Mouse (Mus musculus) intestine, embryonic 14.5 days (tissue): ENCODE results near the gene Kmt5c. TPM values are rescaled to one million over a fixed set of nuclear protein-coding genes. Genes with fewer than 3 reads are reported as not detected.

ENCODE experiments used
- ATAC-seq: fragments of 200-750 bp; cut with Nextera tagmentation; replicated peaks from 2 replicates; pipeline ENCODE4 v1.8.0; 2017; ENCODE audit warnings: low read depth, moderate number of reproducible peaks, moderate TSS enrichment, moderate library complexity; ENCODE audit not compliant: low FRiP score, low TSS enrichment
- DNase-seq: peaks from one replicate; pipeline ENCODE4 v3.0.0-alpha.2; 2018; ENCODE audit warnings: low spot score
- H3K27ac ChIP-seq: fragments of 300-500 bp; sonication (generic); 2 replicates; pipeline ENCODE4 v1.5.1; 2014; ENCODE audit warnings: low read depth, mild to moderate bottlenecking, control low read depth
- H3K27me3 ChIP-seq: fragments of 300-500 bp; sonication (generic); replicated peaks from 2 replicates; pipeline ENCODE4 v1.6.1; 2014; ENCODE audit warnings: low read length, control low read depth; ENCODE audit not compliant: control insufficient read depth, insufficient read depth
- H3K36me3 ChIP-seq: fragments of 300-500 bp; sonication (generic); 2 replicates; pipeline ENCODE4 v1.6.1; 2014; ENCODE audit warnings: low read length, control low read depth; ENCODE audit not compliant: control insufficient read depth, insufficient read depth
- H3K4me1 ChIP-seq: fragments of 300-500 bp; sonication (generic); replicated peaks from 2 replicates; pipeline ENCODE4 v1.6.1; 2014; ENCODE audit warnings: low read length, control low read depth, mixed read lengths; ENCODE audit not compliant: control insufficient read depth, insufficient read depth
- H3K4me2 ChIP-seq: fragments of 300-500 bp; sonication (generic); 2 replicates; pipeline ENCODE4 v1.6.1; 2014; ENCODE audit warnings: low read length
- H3K4me3 ChIP-seq: fragments of 300-500 bp; sonication (generic); 2 replicates; pipeline ENCODE4 v1.5.1; 2014; ENCODE audit warnings: low read depth, low read length, control low read depth, mixed read lengths
- H3K9ac ChIP-seq: fragments of 300-500 bp; sonication (generic); 2 replicates; pipeline ENCODE4 v1.6.1; 2014; ENCODE audit warnings: mild to moderate bottlenecking, low read length
- H3K9me3 ChIP-seq: fragments of 300-500 bp; sonication (generic); 2 replicates; pipeline ENCODE4 v1.6.1; 2016; ENCODE audit warnings: low read length, control low read depth; ENCODE audit not compliant: control insufficient read depth
- WGBS: fragments of 180-500 bp; shearing (Covaris S2); extraction: QIAGEN DNeasy Blood & Tissue Kit; methylation state at CpG from one replicate; pipeline ENCODE4 v1.1.7; 2014; 5-methylcytosine and 5-hydroxymethylcytosine counted together
- polyA plus RNA-seq: library from polyadenylated mRNA; unstranded; fragments of >200 nt; fragmentation: Nextera tagmentation; extraction: Ambion mirVana; gene quantifications from 2 replicates; pipeline ENCODE4 v1.2.1, GENCODE M21; 2014

The Kmt5c gene
- polyA plus RNA-seq, 1 experiment from 2014 or later, result 66.9 TPM

DNA sequence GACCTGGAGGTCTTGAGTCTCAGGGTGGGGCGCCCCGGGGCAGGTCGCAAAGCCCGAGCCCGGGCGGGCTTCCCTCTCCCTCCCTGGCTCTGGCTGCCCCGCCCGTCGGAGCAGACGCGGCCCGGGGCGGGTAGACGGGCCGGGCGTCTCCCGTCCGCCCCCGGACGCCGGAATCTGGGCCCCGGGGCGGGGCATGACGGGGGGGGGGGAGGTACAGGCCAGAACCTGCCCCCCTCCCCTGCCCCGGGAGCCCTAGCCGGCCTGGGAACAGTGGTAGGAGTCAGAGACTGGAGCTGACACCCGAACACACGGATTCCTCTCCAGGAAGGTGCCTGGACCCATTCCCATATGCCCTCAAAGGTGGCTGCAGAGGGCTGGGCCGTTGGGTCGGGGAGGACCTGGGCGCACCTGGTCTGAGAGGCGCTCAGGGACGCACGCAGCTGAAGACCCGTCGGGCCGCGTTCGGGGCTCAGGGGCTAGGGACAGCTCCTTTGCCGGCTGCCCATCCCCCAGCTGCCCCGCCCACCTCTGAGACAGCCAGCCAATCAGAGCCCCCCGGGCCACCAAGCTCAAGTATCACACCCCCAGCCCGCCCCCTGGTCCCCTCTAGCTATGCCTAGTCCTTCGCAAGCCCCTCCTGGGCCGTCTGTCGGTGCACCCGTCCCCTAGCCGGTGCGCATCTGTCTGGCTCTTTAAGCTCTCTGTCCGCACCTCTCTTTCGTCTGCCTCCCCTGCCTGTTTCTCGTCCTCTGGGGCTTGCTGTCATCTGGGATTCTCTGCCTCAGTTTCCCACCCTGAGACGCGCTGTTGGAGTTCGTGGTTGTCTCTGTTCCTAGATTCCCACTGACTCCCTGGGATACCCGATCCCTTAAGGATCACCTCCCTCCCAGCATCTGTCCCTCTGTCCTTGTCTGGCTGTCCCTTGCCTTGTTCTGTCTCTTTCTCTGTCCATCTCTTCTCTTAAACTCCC is 37.2 kb downstream of the Kmt5c start:
- no peak overlapping the region for H3K27ac ChIP-seq
- DNase-seq, result peak; percentile 79
- H3K4me1 ChIP-seq, result peaks cover 18% of the 10 kb centered on the region
- H3K36me3 ChIP-seq, result no peaks in the 10 kb centered on the region
- 3% methylated on average over 42 of the region's 56 CpGs for WGBS
- peak; percentile 51 for ATAC-seq
- no peaks in the 10 kb centered on the region for H3K9me3 ChIP-seq
- peak overlapping the region; percentile 30 for H3K4me3 ChIP-seq
- H3K4me2 ChIP-seq, result peak overlapping the region; percentile 53
- 0 out of 2 replicates have a peak overlapping the region, but pooled peaks have one; percentile 22 for H3K9ac ChIP-seq
- H3K27me3 ChIP-seq, result peaks cover 44% of the 10 kb centered on the region

DNA sequence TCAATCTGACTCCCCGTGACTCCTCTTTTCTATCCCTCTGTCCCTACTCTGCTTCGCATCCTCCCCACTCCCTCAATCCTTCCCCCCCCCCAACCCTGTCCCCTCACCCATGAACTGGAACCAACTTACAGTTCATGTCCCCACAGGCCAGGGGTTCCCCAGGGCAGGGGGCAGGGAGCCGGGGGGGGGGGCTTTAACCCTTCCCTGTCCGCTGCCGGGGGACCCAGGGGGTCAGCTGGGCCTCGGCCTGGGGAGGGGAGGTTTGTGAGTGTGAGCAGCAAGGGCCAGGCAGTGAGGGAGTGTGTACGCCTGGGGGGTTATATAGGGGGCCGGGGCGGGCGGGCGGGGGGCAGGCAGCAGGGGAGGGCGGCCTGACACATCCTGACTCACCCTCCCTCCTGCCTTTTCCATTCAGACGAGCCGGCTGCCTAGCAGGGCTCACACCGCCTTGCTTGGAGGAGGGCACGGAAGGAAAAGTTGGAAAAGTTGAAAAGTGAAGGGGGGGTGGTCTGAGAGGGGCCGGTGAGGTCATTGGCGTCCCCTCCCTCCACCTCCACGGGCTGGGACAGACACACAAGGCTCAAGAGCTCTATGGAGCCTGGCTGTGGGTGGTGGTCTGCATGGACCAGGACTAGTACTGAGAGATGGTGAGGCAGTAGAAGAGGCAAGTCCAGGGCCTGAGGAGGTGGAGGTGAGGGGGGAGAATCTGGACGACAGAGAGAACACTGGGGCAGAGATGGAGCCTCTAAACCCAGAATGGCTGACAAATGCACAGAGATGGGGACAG is 38.1 kb downstream of the Kmt5c start:
- Histone ChIP-seq H3K4me2 (no peak overlapping the region; the same call in 1 of the 2 replicates), H3K27me3 (peaks cover 44% of the 10 kb centered on the region), H3K4me3 (no peak overlapping the region), H3K36me3 (no peaks in the 10 kb centered on the region), H3K9me3 (no peaks in the 10 kb centered on the region), H3K4me1 (peaks cover 18% of the 10 kb centered on the region), H3K27ac (no peak overlapping the region), H3K9ac (no peak overlapping the region)
- WGBS, result 5% methylated on average over 17 of the region's 20 CpGs
- DNase-seq (no peak), ATAC-seq (no peak)

DNA sequence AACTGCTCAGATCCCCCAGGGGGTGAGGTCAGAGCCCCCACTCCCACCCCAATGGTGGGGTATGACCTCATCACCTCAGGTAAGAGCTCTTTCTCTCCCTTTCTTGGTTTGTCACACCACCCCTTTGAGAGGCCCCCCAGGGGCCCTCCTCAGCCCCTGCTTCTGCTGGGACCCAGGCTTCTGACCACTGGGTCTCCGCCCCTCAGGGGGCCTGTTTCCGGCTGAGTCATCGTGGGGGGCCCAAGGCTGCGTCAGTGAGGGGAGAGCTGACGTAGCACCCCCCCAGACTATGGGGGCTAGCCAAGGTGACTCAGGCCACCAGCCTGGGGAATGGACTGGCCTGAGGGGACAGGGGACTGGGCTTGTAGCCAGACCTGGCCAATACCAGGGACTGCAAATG is 40.0 kb downstream of the Kmt5c start:
- H3K4me3 ChIP-seq, result no peak overlapping the region
- DNase-seq (no peak), ATAC-seq (0 out of 2 replicates have a peak, but pooled peaks have one; percentile 13)
- H3K9me3 ChIP-seq, result no peaks in the 10 kb centered on the region
- H3K27ac ChIP-seq, result no peak overlapping the region
- WGBS, result 38% methylated on average over 5 of the region's 5 CpGs
- no peak overlapping the region for H3K9ac ChIP-seq
- H3K36me3 ChIP-seq, result no peaks in the 10 kb centered on the region
- peaks cover 42% of the 10 kb centered on the region for H3K27me3 ChIP-seq
- H3K4me2 ChIP-seq, result no peak overlapping the region
- peaks cover 18% of the 10 kb centered on the region for H3K4me1 ChIP-seq

- Histone ChIP-seq H3K27me3 (peaks cover 19% of the 10 kb centered on the region), H3K27ac (no peak overlapping the region), H3K9ac (no peak overlapping the region), H3K4me1 (peaks cover 13% of the 10 kb centered on the region; the same call in 1 of the 2 replicates), H3K9me3 (no peaks in the 10 kb centered on the region), H3K4me3 (no peak overlapping the region), H3K4me2 (no peak overlapping the region), H3K36me3 (no peaks in the 10 kb centered on the region)
- ATAC-seq, result no peak
- 39% methylated on average over 3 of the region's 3 CpGs for WGBS
- no peak for DNase-seq
Measured at GRCm38 (mm10) chr7:4782130-4782529, 42.2 kb downstream of the Kmt5c start.

GRCm38 (mm10) chr7:4782759-4783158 is 42.8 kb downstream of the Kmt5c start, which contains the start of the genes Il11 and Tmem190:
Il11 (minus strand) TSS chr7:4782859.
Tmem190 (plus strand) TSS chr7:4782937.
- ATAC-seq (no peak), DNase-seq (no peak)
- Histone ChIP-seq H3K27me3 (peaks cover 13% of the 10 kb centered on the region), H3K9ac (no peak within 1 kb of the TSS), H3K27ac (no peak within 1 kb of the TSS), H3K36me3 (no peaks in the 10 kb centered on the region), H3K4me2 (no peak within 1 kb of the TSS), H3K9me3 (no peaks in the 10 kb centered on the region), H3K4me3 (no peak within 1 kb of the TSS), H3K4me1 (peaks cover 9% of the 10 kb centered on the region; the same call in 1 of the 2 replicates)
- 72% methylated on average over 2 of the region's 2 CpGs for WGBS

DNA sequence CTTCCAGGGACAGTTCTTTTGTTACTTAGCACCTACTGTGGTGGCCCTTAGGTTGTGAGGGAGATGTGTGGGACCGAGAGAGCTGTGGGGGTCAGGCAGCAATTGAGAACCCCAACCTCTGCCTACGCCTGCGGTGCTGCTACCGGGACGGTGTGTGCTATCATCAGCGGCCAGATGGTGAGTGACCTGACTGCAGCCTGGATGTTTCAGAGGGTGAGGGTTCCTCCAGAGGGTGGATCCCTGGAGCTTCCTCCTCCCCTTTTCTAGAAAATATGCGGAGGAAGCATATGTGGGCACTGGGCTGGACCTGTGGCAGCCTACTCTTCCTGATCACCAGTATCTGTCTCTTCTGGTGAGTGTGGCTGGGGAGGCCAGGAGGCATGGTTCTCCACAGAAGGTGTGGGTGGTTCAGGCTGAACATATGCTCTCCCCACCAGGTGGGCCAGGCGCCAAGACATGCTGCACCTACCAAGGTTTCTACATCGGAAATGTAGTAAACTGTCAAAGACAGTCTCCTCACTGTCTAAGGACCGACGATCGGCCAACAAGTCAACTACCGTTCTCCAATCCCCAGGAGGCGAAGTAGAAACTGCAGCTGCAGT is 43.9 kb downstream of the Kmt5c start:
- H3K9ac ChIP-seq, result no peak overlapping the region
- ATAC-seq (no peak), DNase-seq (no peak)
- 79% methylated on average over 14 of the region's 14 CpGs for WGBS
- no peak overlapping the region for H3K4me3 ChIP-seq
- no peaks in the 10 kb centered on the region for H3K9me3 ChIP-seq
- no peak overlapping the region for H3K4me2 ChIP-seq
- peaks cover 9% of the 10 kb centered on the region; the same call in 1 of the 2 replicates for H3K4me1 ChIP-seq
- no peak overlapping the region for H3K27ac ChIP-seq
- H3K27me3 ChIP-seq, result peaks cover 6% of the 10 kb centered on the region
- H3K36me3 ChIP-seq, result no peaks in the 10 kb centered on the region

- Histone ChIP-seq H3K4me2 (peak overlapping the region; percentile 78), H3K9ac (peak overlapping the region; percentile 79), H3K4me3 (peak overlapping the region; percentile 51), H3K9me3 (no peaks in the 10 kb centered on the region), H3K36me3 (peaks cover 2% of the 10 kb centered on the region), H3K27me3 (0 out of 2 replicates have a peak, but pooled peaks cover 6% of the 10 kb centered on the region), H3K4me1 (peaks cover 2% of the 10 kb centered on the region; the same call in 1 of the 2 replicates), H3K27ac (peak overlapping the region; percentile 82)
- DNase-seq, result peak; percentile 88
- 3% methylated on average over 61 of the region's 64 CpGs for WGBS
- ATAC-seq, result peak; percentile 54
Measured at GRCm38 (mm10) chr7:4788499-4789435, 48.9 kb downstream of the Kmt5c start.
